Mouse (Mus musculus): ENCODE measurements at regions not wholly inside any gene's neighbourhood (a gene's known extent, or its start where the extent isn't known, plus 50 kb on each side); places are given as distances from the start of the nearest gene placed in this dataset.
A peak's percentile ranks its signal among the peaks of the same experiment; 100 is the strongest.

GRCm38 (mm10) chr8:112427721-112428389 lies 142.0 kb upstream of the Cntnap4 start:
- Histone ChIP-seq H3K4me3 (no peak overlapping the region), H3K27ac (no peak overlapping the region), H3K9me3 (no peaks in the 10 kb centered on the region), H3K4me2 (replicated peaks) (peak overlapping the region; percentile 27; the same call in 1 of the 2 replicates), H3K9ac (no peak overlapping the region), H3K4me1 (no peaks in the 10 kb centered on the region), H3K27me3 (replicated peaks) (no peaks in the 10 kb centered on the region), H3K36me3 (no peaks in the 10 kb centered on the region)
- ATAC-seq (ENCODE audit: low FRiP score, low read depth), result no peak
- 60% methylated on average over 19 of the region's 19 CpGs for WGBS

GRCm38 (mm10) chr8:112411968-112412367 lies 157.9 kb upstream of the Cntnap4 start:
- no peak overlapping the region for H3K27ac ChIP-seq
- no peaks in the 10 kb centered on the region for H3K9me3 ChIP-seq
- no peak overlapping the region for H3K4me2 ChIP-seq (replicated peaks)
- no peaks in the 10 kb centered on the region for H3K36me3 ChIP-seq
- no peaks in the 10 kb centered on the region for H3K27me3 ChIP-seq (replicated peaks)
- H3K4me3 ChIP-seq, result no peak overlapping the region
- WGBS, result 93% methylated on average over 5 of the region's 5 CpGs
- no peaks in the 10 kb centered on the region for H3K4me1 ChIP-seq
- no peak overlapping the region for H3K9ac ChIP-seq
- ATAC-seq (ENCODE audit: low FRiP score, low read depth), result no peak

GRCm38 (mm10) chr8:112411213-112411612 lies 158.6 kb upstream of the Cntnap4 start:
- no peaks in the 10 kb centered on the region for H3K9me3 ChIP-seq
- H3K9ac ChIP-seq, result no peak overlapping the region
- H3K36me3 ChIP-seq, result no peaks in the 10 kb centered on the region
- no peak overlapping the region for H3K4me3 ChIP-seq
- no peak overlapping the region for H3K4me2 ChIP-seq (replicated peaks)
- no peak overlapping the region for H3K27ac ChIP-seq
- no peaks in the 10 kb centered on the region for H3K4me1 ChIP-seq
- no peaks in the 10 kb centered on the region for H3K27me3 ChIP-seq (replicated peaks)
- no peak; the same call in 1 of the 2 replicates for ATAC-seq (ENCODE audit: low FRiP score, low read depth)
- 23% methylated on average over 6 of the region's 6 CpGs for WGBS

- Histone ChIP-seq H3K9me3 (no peaks in the 10 kb centered on the region), H3K36me3 (no peaks in the 10 kb centered on the region), H3K4me1 (no peaks in the 10 kb centered on the region), H3K27me3 (replicated peaks) (no peaks in the 10 kb centered on the region), H3K4me3 (no peak overlapping the region), H3K4me2 (replicated peaks) (no peak overlapping the region), H3K9ac (no peak overlapping the region), H3K27ac (no peak overlapping the region)
- 88% methylated on average over 9 of the region's 9 CpGs for WGBS
- ATAC-seq (ENCODE audit: low FRiP score, low read depth), result no peak
Measured at GRCm38 (mm10) chr8:112408211-112408735, 161.6 kb upstream of the Cntnap4 start.

GRCm38 (mm10) chr8:112404087-112404486 lies 165.8 kb upstream of the Cntnap4 start:
- no peak overlapping the region for H3K4me3 ChIP-seq
- 4% methylated on average over 2 of the region's 2 CpGs for WGBS
- no peak overlapping the region for H3K9ac ChIP-seq
- no peak for ATAC-seq (ENCODE audit: low FRiP score, low read depth)
- no peaks in the 10 kb centered on the region for H3K36me3 ChIP-seq
- no peaks in the 10 kb centered on the region for H3K9me3 ChIP-seq
- no peak overlapping the region for H3K4me2 ChIP-seq (replicated peaks)
- H3K27me3 ChIP-seq (replicated peaks), result no peaks in the 10 kb centered on the region
- no peak overlapping the region for H3K27ac ChIP-seq
- H3K4me1 ChIP-seq, result no peaks in the 10 kb centered on the region

GRCm38 (mm10) chr8:112397438-112397837 lies 172.4 kb upstream of the Cntnap4 start:
- 17% methylated on average over 2 of the region's 2 CpGs for WGBS
- Histone ChIP-seq H3K4me3 (no peak overlapping the region), H3K4me1 (no peaks in the 10 kb centered on the region), H3K4me2 (replicated peaks) (no peak overlapping the region), H3K27ac (no peak overlapping the region), H3K36me3 (no peaks in the 10 kb centered on the region), H3K9ac (no peak overlapping the region), H3K27me3 (replicated peaks) (no peaks in the 10 kb centered on the region), H3K9me3 (peaks cover 3% of the 10 kb centered on the region; the same call in 1 of the 2 replicates)
- no peak for ATAC-seq (ENCODE audit: low FRiP score, low read depth)

GRCm38 (mm10) chr8:112390108-112390507 lies 179.7 kb upstream of the Cntnap4 start:
- H3K4me3 ChIP-seq, result no peak overlapping the region
- WGBS, result 83% methylated on average over 4 of the region's 4 CpGs
- no peak overlapping the region for H3K9ac ChIP-seq
- no peaks in the 10 kb centered on the region for H3K27me3 ChIP-seq (replicated peaks)
- ATAC-seq (ENCODE audit: low FRiP score, low read depth), result no peak
- H3K27ac ChIP-seq, result no peak overlapping the region
- no peaks in the 10 kb centered on the region for H3K36me3 ChIP-seq
- H3K4me2 ChIP-seq (replicated peaks), result no peak overlapping the region
- H3K9me3 ChIP-seq, result peaks cover 10% of the 10 kb centered on the region; the same call in 1 of the 2 replicates
- H3K4me1 ChIP-seq, result no peaks in the 10 kb centered on the region

GRCm38 (mm10) chr8:112348323-112348722 lies 221.5 kb upstream of the Cntnap4 start:
- Histone ChIP-seq H3K36me3 (no peaks in the 10 kb centered on the region), H3K9ac (no peak overlapping the region), H3K4me1 (no peaks in the 10 kb centered on the region), H3K4me3 (no peak overlapping the region), H3K27ac (no peak overlapping the region), H3K27me3 (replicated peaks) (no peaks in the 10 kb centered on the region), H3K4me2 (replicated peaks) (no peak overlapping the region), H3K9me3 (no peaks in the 10 kb centered on the region)
- WGBS, result 35% methylated on average over 5 of the region's 5 CpGs
- no peak for ATAC-seq (ENCODE audit: low FRiP score, low read depth)

- no peak overlapping the region for H3K9ac ChIP-seq
- H3K36me3 ChIP-seq, result no peaks in the 10 kb centered on the region
- H3K4me3 ChIP-seq, result no peak overlapping the region
- H3K4me1 ChIP-seq, result peaks cover 6% of the 10 kb centered on the region; the same call in 1 of the 2 replicates
- H3K27me3 ChIP-seq (replicated peaks), result no peaks in the 10 kb centered on the region
- no peaks in the 10 kb centered on the region for H3K9me3 ChIP-seq
- WGBS, result 30% methylated on average over 11 of the region's 11 CpGs
- H3K27ac ChIP-seq, result no peak overlapping the region
- ATAC-seq (ENCODE audit: low FRiP score, low read depth), result 0 out of 2 replicates have a peak, but pooled peaks have one; percentile 41
- H3K4me2 ChIP-seq (replicated peaks), result peak overlapping the region; percentile 28
Measured at GRCm38 (mm10) chr8:112333171-112333570, 236.7 kb upstream of the Cntnap4 start.

- H3K9me3 ChIP-seq, result no peaks in the 10 kb centered on the region
- H3K36me3 ChIP-seq, result no peaks in the 10 kb centered on the region
- H3K27me3 ChIP-seq (replicated peaks), result no peaks in the 10 kb centered on the region
- ATAC-seq (ENCODE audit: low FRiP score, low read depth), result no peak
- H3K9ac ChIP-seq, result no peak overlapping the region
- peaks cover 6% of the 10 kb centered on the region; the same call in 1 of the 2 replicates for H3K4me1 ChIP-seq
- no peak overlapping the region for H3K27ac ChIP-seq
- H3K4me2 ChIP-seq (replicated peaks), result no peak overlapping the region
- 84% methylated on average over 10 of the region's 10 CpGs for WGBS
- no peak overlapping the region for H3K4me3 ChIP-seq
Measured at GRCm38 (mm10) chr8:112332021-112332420, 237.8 kb upstream of the Cntnap4 start.

- Histone ChIP-seq H3K27ac (no peak overlapping the region), H3K4me3 (no peak overlapping the region), H3K27me3 (replicated peaks) (no peaks in the 10 kb centered on the region), H3K4me1 (no peaks in the 10 kb centered on the region), H3K9me3 (no peaks in the 10 kb centered on the region), H3K9ac (no peak overlapping the region), H3K36me3 (no peaks in the 10 kb centered on the region), H3K4me2 (replicated peaks) (no peak overlapping the region)
- no peak for ATAC-seq (ENCODE audit: low FRiP score, low read depth)
- WGBS, result 83% methylated on average over 3 of the region's 3 CpGs
Measured at GRCm38 (mm10) chr8:112309816-112310215, 260.0 kb upstream of the Cntnap4 start.

GRCm38 (mm10) chr8:112308354-112308753 lies 261.5 kb upstream of the Cntnap4 start:
- Histone ChIP-seq H3K9ac (no peak overlapping the region), H3K27me3 (replicated peaks) (no peaks in the 10 kb centered on the region), H3K9me3 (no peaks in the 10 kb centered on the region), H3K36me3 (no peaks in the 10 kb centered on the region), H3K4me1 (no peaks in the 10 kb centered on the region), H3K27ac (no peak overlapping the region), H3K4me2 (replicated peaks) (no peak overlapping the region), H3K4me3 (no peak overlapping the region)
- ATAC-seq (ENCODE audit: low FRiP score, low read depth), result no peak
- WGBS, result 90% methylated on average over 6 of the region's 6 CpGs

- no peak for ATAC-seq (ENCODE audit: low FRiP score, low read depth)
- Histone ChIP-seq H3K27ac (no peak overlapping the region), H3K36me3 (no peaks in the 10 kb centered on the region), H3K4me2 (replicated peaks) (no peak overlapping the region), H3K9ac (no peak overlapping the region), H3K9me3 (no peaks in the 10 kb centered on the region), H3K4me3 (no peak overlapping the region), H3K4me1 (no peaks in the 10 kb centered on the region), H3K27me3 (replicated peaks) (no peaks in the 10 kb centered on the region)
- 90% methylated on average over 8 of the region's 8 CpGs for WGBS
Measured at GRCm38 (mm10) chr8:112297021-112297420, 272.8 kb upstream of the Cntnap4 start.
